ENCODE assay signal across 14 mouse cellular contexts in the genomic region with DNA sequence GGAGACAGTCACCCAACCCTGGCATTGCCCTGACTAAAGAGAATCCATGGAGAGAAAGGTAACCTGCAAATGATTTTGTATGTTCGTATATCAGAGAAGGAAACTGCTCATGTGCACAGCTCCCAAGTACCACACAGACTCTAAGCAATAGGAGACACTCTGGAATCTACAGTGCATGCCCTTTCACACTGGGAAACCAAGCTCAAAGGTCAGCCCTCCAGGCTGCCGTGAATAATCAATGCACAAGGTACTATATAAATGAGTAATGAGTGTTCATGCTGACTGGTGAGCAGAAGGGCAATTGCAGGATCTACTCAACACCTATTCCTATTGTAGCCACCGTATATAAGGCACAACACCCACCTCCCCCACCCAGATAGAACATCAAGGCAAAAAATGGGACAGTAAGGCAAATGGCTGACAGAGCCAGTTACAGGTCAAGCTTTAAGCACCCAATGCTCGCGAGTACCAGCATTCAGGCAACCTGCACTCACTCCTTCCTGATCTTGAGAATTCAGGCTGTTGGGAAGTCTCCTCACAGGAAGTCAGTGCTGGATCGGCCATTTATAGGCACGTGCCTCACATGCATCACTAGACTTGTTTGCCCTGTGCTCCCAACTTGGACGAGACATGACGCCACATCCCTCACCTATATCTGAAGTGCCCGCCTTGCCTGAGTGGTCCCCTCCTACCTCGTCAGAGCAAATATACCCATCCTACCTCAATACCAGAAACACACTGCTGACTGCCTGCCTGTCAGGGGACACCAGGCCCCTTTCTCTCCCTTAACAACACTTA. TPM values are rescaled to one million over a fixed set of nuclear protein-coding genes. Genes with fewer than 3 reads are reported as not detected.
DNase-seq lines count a peak whose midpoint lies in the region; ATAC-seq and TF ChIP-seq lines count a peak whose summit lies in the region.
"Had no signal": no experiment of that assay in that cellular context is flagged by ENCODE, and none has a peak within 500 bp of the region (broad histone marks: within the 10 kb centered on the region; RNA-seq: fewer than 3 reads in every experiment).

No protein-coding gene starts in this region.

- H3K4me1 ChIP-seq in heart, embryonic 15.5 days (replicated peaks), result peaks cover 72% of the 10 kb centered on the region
- H3K4me1 ChIP-seq in neural tube, embryonic 11.5 days (ENCODE audit: control insufficient read depth, insufficient read depth, low read length), result peaks cover 2% of the 10 kb centered on the region; the same call in 1 of the 2 replicates
- peaks cover 0 to 16% of the 10 kb centered on the region in 2 experiments; a peak in 2 of 4 replicates for H3K4me1 ChIP-seq in liver, embryonic 14.5 days (replicated peaks; ENCODE audit: control insufficient read depth in 2 of 2, insufficient read depth in 2 of 2, low read length in 1 of 2)

- no peaks in the 10 kb centered on the region for H3K36me3 ChIP-seq in heart, embryonic 15.5 days
- H3K36me3 ChIP-seq in neural tube, embryonic 11.5 days (ENCODE audit: control insufficient read depth, insufficient read depth, low read length), result no peaks in the 10 kb centered on the region
- no peaks in the 10 kb centered on the region for H3K36me3 ChIP-seq in liver, embryonic 14.5 days (replicated peaks; ENCODE audit: control insufficient read depth, insufficient read depth, low read depth)

- ATAC-seq in heart, embryonic 15.5 days (replicated peaks; ENCODE audit: insufficient number of reproducible peaks, insufficient read depth, low FRiP score, low read depth), result no peak
- ATAC-seq in neural tube, embryonic 11.5 days (ENCODE audit: insufficient read depth, low FRiP score, low TSS enrichment), result no peak
- 0 out of 2 replicates have a peak, but pooled peaks have one; percentile 41 for ATAC-seq in liver, embryonic 14.5 days (ENCODE audit: insufficient read depth)
- ATAC-seq: forebrain, embryonic 16.5 days; Patski had no signal

- no peak overlapping the region for H3K9ac ChIP-seq in heart, embryonic 15.5 days
- H3K9ac ChIP-seq in neural tube, embryonic 11.5 days (ENCODE audit: low read length), result no peak overlapping the region
- no peak overlapping the region for H3K9ac ChIP-seq in liver, embryonic 14.5 days (replicated peaks)
- H3K9ac ChIP-seq: neural tube, embryonic 12.5 days had no signal

- no peak for DNase-seq in heart, adult 18-20 months
- DNase-seq in neural tube, embryonic 11.5 days (ENCODE audit: low spot score), result no peak
- no peak for DNase-seq in neural tube, embryonic 10.5 days (ENCODE audit: extremely low spot score, low spot score)
- no peak for DNase-seq in liver, embryonic 14.5 days (ENCODE audit: low read depth in 3 of 3, low spot score in 3 of 3)
- DNase-seq in thymus, postnatal 25 days, result no peak
- no peak for DNase-seq in frontal cortex, postnatal 25 days (ENCODE audit: low spot score in 2 of 2)
- DNase-seq: adrenal gland, adult 2 months; cerebellum, postnatal 36 days; gastrocnemius, postnatal 25 days; lung, adult 2 months had no signal

- peak overlapping the region; percentile 71 for H3K27ac ChIP-seq in heart, embryonic 15.5 days
- peak overlapping the region; percentile 17; the same call in 1 of the 2 replicates for H3K27ac ChIP-seq in neural tube, embryonic 11.5 days (ENCODE audit: low read depth, low read length)
- peak overlapping the region; percentile 2; the same call in 1 of the 2 replicates for H3K27ac ChIP-seq in liver, embryonic 14.5 days

- 70% methylated on average over 11 of the region's 11 CpGs for WGBS in heart, embryonic 15.5 days
- 71% methylated on average over 11 of the region's 11 CpGs for WGBS in neural tube, embryonic 11.5 days
- 71% methylated on average over 11 of the region's 11 CpGs for WGBS in liver, embryonic 14.5 days (ENCODE audit: insufficient replicate concordance)

- no peak overlapping the region for H3K4me2 ChIP-seq in heart, embryonic 15.5 days
- H3K4me2 ChIP-seq in neural tube, embryonic 11.5 days (ENCODE audit: low read depth), result no peak overlapping the region
- H3K4me2 ChIP-seq in liver, embryonic 14.5 days (ENCODE audit: low read depth), result no peak overlapping the region
- H3K4me2 ChIP-seq: neural tube, embryonic 12.5 days had no signal

- H3K4me3 ChIP-seq in heart, embryonic 15.5 days, result no peak overlapping the region
- no peak overlapping the region for H3K4me3 ChIP-seq in neural tube, embryonic 11.5 days (ENCODE audit: low read depth, low read length)
- no peak overlapping the region for H3K4me3 ChIP-seq in liver, embryonic 14.5 days (ENCODE audit: insufficient read depth in 1 of 2, low read depth in 2 of 2, low read length in 2 of 2)
- H3K4me3 ChIP-seq: neural tube, embryonic 12.5 days had no signal

- H3K27me3 ChIP-seq in heart, embryonic 15.5 days, result no peaks in the 10 kb centered on the region
- H3K27me3 ChIP-seq in neural tube, embryonic 11.5 days (ENCODE audit: control insufficient read depth, insufficient read depth, low read length), result no peaks in the 10 kb centered on the region
- H3K27me3 ChIP-seq in liver, embryonic 14.5 days (ENCODE audit: control insufficient read depth, insufficient read depth, low read length), result no peaks in the 10 kb centered on the region
- H3K27me3 ChIP-seq: neural tube, embryonic 12.5 days; Patski had no signal

- H3K9me3 ChIP-seq in heart, embryonic 15.5 days (replicated peaks), result no peaks in the 10 kb centered on the region
- no peaks in the 10 kb centered on the region for H3K9me3 ChIP-seq in neural tube, embryonic 11.5 days (ENCODE audit: control insufficient read depth, low read length)
- no peaks in the 10 kb centered on the region for H3K9me3 ChIP-seq in liver, embryonic 14.5 days (ENCODE audit: control insufficient read depth, low read length)
- H3K9me3 ChIP-seq: neural tube, embryonic 12.5 days had no signal

- TF ChIP-seq CTCF in liver, embryonic 14.5 days (IDR thresholded peaks at IDR 0.05; ENCODE audit: low read depth), result no peak

- no peak for TF ChIP-seq EP300 in liver, embryonic 14.5 days (IDR thresholded peaks at IDR 0.05; ENCODE audit: low read depth)

RNA-seq across cellular contexts. Expression of gene Sorbs1, which starts 13.4 kb away (rescaled TPM):
- polyA plus RNA-seq in heart, embryonic 15.5 days (2015; fragmentation: Nextera tagmentation; extraction: Ambion mirVana), result 103 and 126 TPM in 2 replicates
- total RNA-seq in heart, adult 18-20 months (2021), result 100 to 1,000 TPM; 642 to 766 TPM
- 87.8 and 91.2 TPM in 2 replicates for polyA plus RNA-seq in neural tube, embryonic 11.5 days (2014; fragmentation: Nextera tagmentation; extraction: Ambion mirVana)
- 6.6 and 11.3 TPM in 2 replicates for polyA plus RNA-seq in liver, embryonic 14.5 days (2012; rRNA removed)
- polyA plus RNA-seq in liver, embryonic 14.5 days (2014; fragmentation: Nextera tagmentation; extraction: Ambion mirVana), result 31.0 and 32.5 TPM in 2 replicates

Comparison
In these comparisons a context has a peak if more than half of its experiments do, and no peak if none do; other contexts are left out.
1. H3K27ac ChIP-seq: peak in every context shown above with its lines; median percentile 71 in heart, embryonic 15.5 days; 17 in neural tube, embryonic 11.5 days; 2 in liver, embryonic 14.5 days.